Mouse (Mus musculus): ENCODE results near the gene 1700011L22Rik. TPM values are rescaled to one million over a fixed set of nuclear protein-coding genes. Genes with fewer than 3 reads are reported as not detected.

1700011L22Rik gene
- total RNA-seq, 2 experiments from 2014 or later: not detected

- intact Hi-C loops (cut with DNase I; ENCODE audit: low total_unique reads): no loop called here
- DNase-seq: peak; percentile 47
Measured at GRCm38 (mm10) chr8:79253742-79254141, 5.4 kb upstream of the 1700011L22Rik start.

GRCm38 (mm10) chr8:79243422-79243821 is 4.9 kb downstream of the 1700011L22Rik start:
- no peak for DNase-seq
- intact Hi-C loops (cut with DNase I; ENCODE audit: low total_unique reads): no loop called here

GRCm38 (mm10) chr8:79239996-79240395 is 8.4 kb downstream of the 1700011L22Rik start:
- DNase-seq: no peak
- intact Hi-C loops (cut with DNase I; ENCODE audit: low total_unique reads): no loop called here

GRCm38 (mm10) chr8:79239320-79239719 is 9.1 kb downstream of the 1700011L22Rik start:
- intact Hi-C loops (cut with DNase I; ENCODE audit: low total_unique reads): no loop called here
- DNase-seq: no peak

GRCm38 (mm10) chr8:79229266-79229888 is 19.0 kb downstream of the 1700011L22Rik start:
- intact Hi-C loops (cut with DNase I; ENCODE audit: low total_unique reads): no loop called here
- DNase-seq: no peak

GRCm38 (mm10) chr8:79227916-79228315 is 20.5 kb downstream of the 1700011L22Rik start:
- DNase-seq: no peak
- intact Hi-C loops (cut with DNase I; ENCODE audit: low total_unique reads): no loop called here

GRCm38 (mm10) chr8:79227194-79227593 is 21.2 kb downstream of the 1700011L22Rik start:
- no peak for DNase-seq
- intact Hi-C loops (cut with DNase I; ENCODE audit: low total_unique reads): no loop called here

GRCm38 (mm10) chr8:79226046-79226445 is 22.3 kb downstream of the 1700011L22Rik start:
- intact Hi-C loops (cut with DNase I; ENCODE audit: low total_unique reads): no loop called here
- DNase-seq: no peak

GRCm38 (mm10) chr8:79225586-79225985 is 22.8 kb downstream of the 1700011L22Rik start:
- DNase-seq: no peak
- intact Hi-C loops (cut with DNase I; ENCODE audit: low total_unique reads): no loop called here

- intact Hi-C loops (cut with DNase I; ENCODE audit: low total_unique reads): no loop called here
- no peak for DNase-seq
Measured at GRCm38 (mm10) chr8:79224363-79224762, 24.0 kb downstream of the 1700011L22Rik start.

GRCm38 (mm10) chr8:79222752-79223141 is 25.6 kb downstream of the 1700011L22Rik start:
- DNase-seq: no peak
- intact Hi-C loops (cut with DNase I; ENCODE audit: low total_unique reads): no loop called here

GRCm38 (mm10) chr8:79222106-79222751 is 26.1 kb downstream of the 1700011L22Rik start:
- no peak for DNase-seq
- intact Hi-C loops (cut with DNase I; ENCODE audit: low total_unique reads): no loop called here

GRCm38 (mm10) chr8:79211630-79212029 is 36.7 kb downstream of the 1700011L22Rik start:
- intact Hi-C loops (cut with DNase I; ENCODE audit: low total_unique reads): no loop called here
- no peak for DNase-seq

- intact Hi-C loops (cut with DNase I; ENCODE audit: low total_unique reads): no loop called here
- DNase-seq: peak; percentile 57
Measured at GRCm38 (mm10) chr8:79209641-79210358, 38.6 kb downstream of the 1700011L22Rik start.

GRCm38 (mm10) chr8:79208691-79209640 is 39.4 kb downstream of the 1700011L22Rik start:
- intact Hi-C loops (cut with DNase I; ENCODE audit: low total_unique reads): no loop called here
- DNase-seq: peak; percentile 28

GRCm38 (mm10) chr8:79208181-79208580 is 40.2 kb downstream of the 1700011L22Rik start:
- intact Hi-C loops (cut with DNase I; ENCODE audit: low total_unique reads): no loop called here

GRCm38 (mm10) chr8:79206895-79207294 is 41.5 kb downstream of the 1700011L22Rik start:
- peak; percentile 18 for DNase-seq
- intact Hi-C loops (cut with DNase I; ENCODE audit: low total_unique reads): no loop called here

More at GRCm38 (mm10) chr8:79208181-79208580, 40.2 kb downstream of the 1700011L22Rik start:
- DNase-seq: no peak

- intact Hi-C loops (cut with DNase I; ENCODE audit: low total_unique reads): no loop called here
- no peak for DNase-seq
Measured at GRCm38 (mm10) chr8:79201446-79202147, 46.8 kb downstream of the 1700011L22Rik start.

- no peak for DNase-seq
- intact Hi-C loops (cut with DNase I; ENCODE audit: low total_unique reads): no loop called here
Measured at GRCm38 (mm10) chr8:79198675-79199074, 49.7 kb downstream of the 1700011L22Rik start.
